Mouse (Mus musculus) cerebellum, adult 11 months (tissue): ENCODE results near the gene Ppp6r3.
"Not testable (repeated sequence)": the region's sequence is repeated elsewhere in the genome, so short reads cannot be mapped to it uniquely, and the experiment has no call there.

Source experiments
- DNase-seq: peaks from one replicate; pipeline ENCODE4 v3.0.0; 2022

Ppp6r3 gene

GRCm38 (mm10) chr19:3575632-3576384, at the start of gene Ppp6r3:
Ppp6r3 (minus strand) TSS chr19:3575749.
- DNase-seq: peak; percentile 98

- no peak for DNase-seq
Observed at GRCm38 (mm10) chr19:3625111-3625510, 49.6 kb upstream of the Ppp6r3 start.

GRCm38 (mm10) chr19:3623824-3624223, 48.3 kb upstream of the Ppp6r3 start:
- DNase-seq: peak; percentile 13

- DNase-seq: no peak
Observed at GRCm38 (mm10) chr19:3623294-3623693, 47.7 kb upstream of the Ppp6r3 start.

GRCm38 (mm10) chr19:3620871-3621270, 45.3 kb upstream of the Ppp6r3 start:
- DNase-seq: no peak

GRCm38 (mm10) chr19:3619359-3619758, 43.8 kb upstream of the Ppp6r3 start:
- DNase-seq: no peak

GRCm38 (mm10) chr19:3613991-3614390, 38.4 kb upstream of the Ppp6r3 start:
- DNase-seq: no peak

GRCm38 (mm10) chr19:3612534-3613273, 37.2 kb upstream of the Ppp6r3 start:
- DNase-seq: no peak

GRCm38 (mm10) chr19:3611730-3612129, 36.2 kb upstream of the Ppp6r3 start:
- DNase-seq: no peak

GRCm38 (mm10) chr19:3610886-3611285, 35.3 kb upstream of the Ppp6r3 start:
- peak; percentile 42 for DNase-seq

- DNase-seq: no peak
Observed at GRCm38 (mm10) chr19:3609826-3610225, 34.3 kb upstream of the Ppp6r3 start.

GRCm38 (mm10) chr19:3594316-3594715, 18.8 kb upstream of the Ppp6r3 start:
- no peak for DNase-seq

- DNase-seq: no peak
Observed at GRCm38 (mm10) chr19:3593379-3594055, 18.0 kb upstream of the Ppp6r3 start.

- DNase-seq: no peak
Observed at GRCm38 (mm10) chr19:3589968-3590367, 14.4 kb upstream of the Ppp6r3 start.

GRCm38 (mm10) chr19:3589547-3589946, 14.0 kb upstream of the Ppp6r3 start:
- no peak for DNase-seq

- DNase-seq: not testable (repeated sequence)
Observed at GRCm38 (mm10) chr19:3587729-3588128, 12.2 kb upstream of the Ppp6r3 start.

GRCm38 (mm10) chr19:3586540-3586939, 11.0 kb upstream of the Ppp6r3 start:
- no peak for DNase-seq

- no peak for DNase-seq
Observed at GRCm38 (mm10) chr19:3586026-3586425, 10.5 kb upstream of the Ppp6r3 start.

GRCm38 (mm10) chr19:3581326-3581725, 5.8 kb upstream of the Ppp6r3 start:
- DNase-seq: peak; percentile 62

- no peak for DNase-seq
Observed at GRCm38 (mm10) chr19:3577911-3578290, 2.4 kb upstream of the Ppp6r3 start.

- DNase-seq: no peak
Observed at GRCm38 (mm10) chr19:3577265-3577910, 1.8 kb upstream of the Ppp6r3 start.

- peak; percentile 34 for DNase-seq
Observed at GRCm38 (mm10) chr19:3576451-3577264, 1.1 kb upstream of the Ppp6r3 start.
